Mouse (Mus musculus) cerebellum, adult 9-10 months (tissue): ENCODE results near the gene Oas1h.
"Not testable (repeated sequence)": the region's sequence is repeated elsewhere in the genome, so short reads cannot be mapped to it uniquely, and the experiment has no call there.

Experiments used
- DNase-seq: peaks from one replicate; pipeline ENCODE4 v3.0.0; 2022

Oas1h gene

DNA sequence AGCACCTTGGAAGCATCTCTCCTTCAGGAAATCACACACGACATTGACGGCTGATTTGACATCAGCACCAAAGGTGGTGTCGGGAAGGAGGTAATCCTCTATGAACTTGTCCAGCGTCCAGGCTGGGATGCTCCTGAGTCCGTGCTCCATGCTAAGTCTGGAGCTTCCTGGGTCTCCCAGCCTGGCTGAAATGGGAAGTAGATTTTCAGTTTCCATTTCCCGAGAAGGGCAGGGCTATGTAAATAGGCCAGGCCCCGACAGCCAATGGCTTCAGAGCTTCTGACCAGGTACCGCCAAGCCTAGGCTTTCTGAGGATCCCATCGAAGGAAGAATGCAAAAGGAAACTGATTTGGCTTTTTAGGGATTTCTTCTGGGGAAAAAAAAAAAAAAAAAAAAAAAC lies 26.2 kb downstream of the Oas1h start, which contains the start of gene Oas1g:
Oas1g (minus strand) TSS at position 201 of the 400 bp plus-strand sequence.
- DNase-seq: not testable (repeated sequence)

DNA sequence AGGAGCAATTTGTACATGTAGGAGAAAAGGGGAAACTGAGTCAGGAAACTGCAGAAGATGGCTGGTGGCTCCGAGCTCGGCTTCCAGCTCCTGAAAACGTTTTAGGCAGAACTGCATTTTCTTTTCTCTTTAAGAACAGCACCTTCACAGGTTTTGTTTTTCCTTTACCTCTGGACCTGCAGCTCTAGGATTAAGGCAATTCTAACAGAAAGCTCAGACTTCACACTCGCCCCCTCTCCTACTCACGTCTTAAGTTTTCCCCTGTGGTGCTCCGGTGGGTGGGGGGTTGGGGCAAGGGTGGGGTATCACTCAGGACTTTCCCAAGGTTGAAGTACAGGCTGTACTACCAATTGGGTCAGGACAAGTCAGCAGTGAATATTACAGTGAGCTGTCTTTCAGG lies 26.6 kb downstream of the Oas1h start:
- DNase-seq: no peak

DNA sequence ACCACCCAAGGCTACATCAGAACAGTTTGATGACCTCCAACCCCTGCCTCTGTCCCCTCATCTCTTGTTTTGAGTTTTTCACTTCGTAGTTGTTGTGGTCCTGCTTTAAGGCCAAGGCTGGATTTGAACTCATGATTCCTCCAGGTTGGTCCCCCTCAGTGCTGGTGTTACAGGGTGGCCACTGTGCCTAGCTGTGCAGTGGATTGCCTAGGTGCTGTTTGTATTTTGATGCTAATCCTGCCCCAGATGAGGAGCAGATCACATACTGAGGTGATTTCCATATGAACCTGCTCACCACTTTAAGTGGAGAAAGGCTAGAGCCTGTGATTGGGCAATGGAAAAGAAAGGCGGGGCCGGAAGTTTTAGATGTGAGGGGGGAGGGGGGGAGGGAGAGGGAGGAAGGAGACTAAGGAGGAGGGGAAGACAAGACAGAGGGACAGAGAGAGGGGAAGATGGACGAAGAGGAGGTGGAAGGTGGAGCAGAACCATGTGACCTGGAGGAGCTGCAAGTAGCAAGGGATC lies 27.1 kb downstream of the Oas1h start:
- DNase-seq: not testable (repeated sequence)

DNA sequence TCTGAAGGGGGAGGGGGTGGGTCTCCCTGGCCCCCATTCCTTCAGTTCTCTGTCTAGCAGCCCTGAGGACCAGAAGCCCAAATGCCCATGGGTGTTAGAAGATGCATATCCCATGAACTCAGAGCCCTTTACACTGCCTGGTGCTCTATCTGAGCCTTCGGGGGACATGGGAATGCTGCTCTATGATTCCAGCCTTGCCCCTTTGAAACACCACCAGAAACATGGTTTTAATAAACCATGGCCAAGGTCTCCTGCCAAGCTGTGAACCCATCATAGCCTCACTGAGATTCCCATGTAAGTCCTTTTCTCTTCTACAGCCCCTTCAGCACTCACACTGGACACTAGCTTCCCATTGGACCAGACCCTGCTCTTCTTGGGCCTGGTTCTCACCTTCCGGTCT lies 28.8 kb downstream of the Oas1h start:
- DNase-seq: no peak

DNA sequence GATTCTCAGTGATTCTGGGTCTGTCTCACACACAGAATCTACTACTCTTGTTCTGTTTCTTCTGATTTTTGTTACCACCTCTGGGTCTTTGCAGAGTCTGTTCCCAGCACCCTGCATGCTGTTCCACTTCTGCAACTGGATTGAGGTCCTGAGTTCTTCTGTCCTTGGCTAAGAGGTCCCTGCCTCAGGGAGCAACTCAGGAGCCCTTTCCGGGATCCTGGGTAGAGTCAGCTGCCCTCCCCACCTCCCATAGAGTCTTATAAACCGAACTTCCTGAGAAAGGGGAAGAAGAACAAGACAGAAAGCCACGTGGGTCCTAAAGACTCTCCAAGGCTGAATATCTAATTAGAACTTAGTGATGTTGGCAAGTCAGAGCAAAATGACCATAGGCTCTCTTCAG lies 29.8 kb downstream of the Oas1h start:
- no peak for DNase-seq

DNA sequence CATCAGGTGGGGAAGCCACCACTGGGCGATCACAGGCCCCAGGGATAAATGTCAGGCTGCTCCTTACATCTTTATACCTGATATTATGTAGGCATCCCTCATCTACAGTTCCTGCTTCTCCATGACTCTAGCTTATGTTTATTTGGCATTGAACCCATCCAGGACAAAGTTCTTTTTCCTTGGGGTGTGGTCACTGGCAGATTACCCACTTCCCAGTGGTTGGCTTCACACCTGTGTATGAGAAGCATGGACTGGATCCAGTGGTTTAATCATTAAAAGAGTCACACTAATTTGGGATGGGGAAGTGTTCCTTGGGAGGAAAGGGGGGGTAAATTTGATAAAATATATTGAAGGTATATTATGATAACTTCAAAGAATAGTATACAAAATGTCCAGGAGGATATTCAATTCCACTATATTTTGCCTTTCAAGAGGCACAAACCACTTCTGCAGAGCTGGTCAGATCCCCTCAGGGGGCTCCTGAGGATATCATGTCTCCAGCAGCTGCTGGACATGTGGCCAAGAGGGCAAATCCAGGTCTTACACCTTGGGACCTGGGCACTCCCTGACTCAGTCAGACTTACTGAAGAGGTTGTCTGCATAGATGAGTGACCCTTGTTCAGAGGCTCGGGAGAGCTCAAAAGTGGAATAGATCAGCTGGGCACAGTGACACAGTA lies 30.5 kb downstream of the Oas1h start:
- not testable (repeated sequence) for DNase-seq

DNA sequence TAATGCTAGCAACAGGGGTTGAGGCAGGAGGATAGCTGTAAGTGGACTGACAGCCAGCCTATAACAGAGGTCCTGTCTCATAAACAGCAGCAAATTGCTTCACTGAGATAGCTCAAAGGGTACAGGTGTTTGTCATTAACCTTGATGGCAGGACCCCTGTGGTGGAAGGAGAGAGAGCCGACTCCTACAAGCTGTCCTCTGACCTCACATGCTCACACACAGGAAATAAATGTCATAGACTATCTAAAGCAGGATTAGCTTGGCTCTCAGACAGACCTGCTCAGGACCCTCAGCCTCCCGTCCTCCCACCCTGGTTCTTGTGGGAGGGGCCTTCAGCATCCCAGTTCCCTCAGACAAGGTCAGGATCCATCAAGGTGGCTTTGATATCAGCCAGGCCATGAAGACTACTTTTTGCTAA lies 31.0 kb downstream of the Oas1h start:
- DNase-seq: no peak

DNA sequence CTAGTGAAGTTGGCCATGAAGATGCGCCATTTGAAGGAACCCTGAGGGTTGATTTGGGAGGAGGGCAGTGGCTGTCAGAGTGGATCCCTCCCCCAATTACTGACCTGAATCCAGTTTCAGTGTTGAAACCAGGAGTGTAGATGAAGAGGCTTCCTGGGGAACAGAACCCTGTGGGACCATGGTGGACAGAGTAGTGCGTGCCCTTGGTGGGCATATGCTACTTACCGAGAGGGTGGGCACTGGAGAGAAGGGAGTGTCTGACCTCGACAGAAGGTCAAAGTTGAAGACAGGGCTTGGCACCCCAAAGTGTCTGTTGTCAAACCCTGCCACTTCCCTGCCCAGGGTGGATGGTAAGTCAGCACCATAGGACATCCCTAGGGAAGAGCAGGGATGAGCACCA lies 32.6 kb downstream of the Oas1h start:
- DNase-seq: not testable (repeated sequence)

DNA sequence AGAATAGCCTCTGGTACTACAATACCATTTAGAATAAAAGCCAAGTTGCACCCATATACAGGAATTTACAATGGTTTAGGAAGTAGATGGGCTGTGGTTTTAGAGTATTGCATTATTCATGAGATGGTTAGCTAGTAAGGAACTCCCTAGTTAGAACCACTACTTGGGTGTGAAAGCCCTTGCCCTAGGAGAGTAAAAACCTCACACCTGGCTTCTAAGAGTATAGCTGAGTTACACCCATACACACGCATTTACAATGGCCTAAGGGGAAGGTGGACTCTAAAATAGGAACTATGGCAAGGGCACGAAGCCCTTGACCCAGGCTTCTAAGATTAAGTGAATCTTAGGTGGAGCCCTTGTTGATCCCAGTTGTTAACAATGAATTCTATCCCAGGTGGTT lies 33.5 kb downstream of the Oas1h start:
- not testable (repeated sequence) for DNase-seq

DNA sequence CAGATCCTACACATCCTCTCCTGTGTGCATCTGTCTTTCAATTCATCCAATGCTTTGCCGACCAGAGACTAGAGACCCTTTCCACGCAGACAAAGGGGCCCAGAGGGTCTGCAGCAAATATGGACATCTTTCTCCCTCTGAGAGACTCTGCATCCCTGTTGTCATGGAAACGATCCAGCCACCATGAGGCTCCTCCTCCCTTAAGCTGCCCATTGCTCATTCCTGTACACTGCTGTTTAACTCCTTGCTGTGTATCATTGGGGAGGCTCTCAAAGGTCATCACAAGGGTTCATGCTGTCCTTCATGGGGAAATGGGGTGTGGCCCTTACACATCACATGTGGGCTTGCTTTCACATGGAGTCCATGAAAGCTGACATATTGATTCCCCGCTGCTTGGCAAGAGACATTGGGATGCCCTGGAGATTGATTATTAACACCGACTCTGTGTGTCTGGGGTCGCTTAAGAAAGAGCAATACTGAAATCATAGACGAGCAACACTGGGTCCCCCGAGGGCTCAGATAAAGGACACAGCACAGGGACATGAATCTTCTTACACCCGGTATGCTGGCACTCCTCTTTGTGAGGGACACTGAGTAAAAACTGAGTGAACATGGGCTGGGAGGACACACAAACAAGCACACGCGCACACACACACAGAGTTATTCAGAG lies 34.1 kb downstream of the Oas1h start:
- no peak for DNase-seq

DNA sequence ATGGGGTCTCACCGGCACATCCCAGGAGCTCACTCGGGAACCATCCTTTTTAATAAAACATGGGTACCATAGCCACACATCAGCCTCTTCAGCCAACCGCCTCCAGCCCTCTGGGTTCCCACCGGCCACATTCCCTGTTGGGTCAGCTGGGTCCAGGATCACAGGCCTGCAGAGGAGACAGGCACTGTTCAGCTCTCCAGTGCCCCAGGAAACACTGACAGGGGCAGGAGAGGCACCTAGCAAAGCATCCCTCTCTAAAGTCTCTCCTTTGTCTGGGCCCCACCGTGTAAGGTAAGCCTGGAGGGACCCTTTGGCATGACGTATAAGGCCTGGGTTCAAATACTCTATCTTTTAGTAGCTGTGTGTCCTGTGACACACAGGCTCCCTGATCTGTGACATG lies 37.1 kb downstream of the Oas1h start:
- DNase-seq: no peak

DNA sequence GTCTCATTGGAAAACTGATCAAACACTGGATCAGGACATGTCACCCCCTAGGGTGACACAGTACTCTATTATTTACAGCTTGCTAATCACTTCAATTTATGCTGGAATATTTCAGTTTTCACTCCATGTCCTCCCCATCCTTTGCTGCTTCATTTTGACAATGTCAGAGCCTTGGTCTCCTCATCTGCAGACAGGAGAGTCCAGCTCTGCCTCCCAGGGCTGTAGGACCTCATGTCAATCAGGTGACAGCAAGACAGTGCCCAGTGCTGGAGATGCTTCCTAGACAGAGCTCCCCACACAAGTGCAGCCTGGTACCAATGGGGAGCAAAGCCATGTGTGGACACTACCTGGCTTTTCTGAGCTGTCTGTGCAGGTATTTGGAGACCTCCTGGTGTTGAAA lies 37.5 kb downstream of the Oas1h start:
- DNase-seq: no peak

DNA sequence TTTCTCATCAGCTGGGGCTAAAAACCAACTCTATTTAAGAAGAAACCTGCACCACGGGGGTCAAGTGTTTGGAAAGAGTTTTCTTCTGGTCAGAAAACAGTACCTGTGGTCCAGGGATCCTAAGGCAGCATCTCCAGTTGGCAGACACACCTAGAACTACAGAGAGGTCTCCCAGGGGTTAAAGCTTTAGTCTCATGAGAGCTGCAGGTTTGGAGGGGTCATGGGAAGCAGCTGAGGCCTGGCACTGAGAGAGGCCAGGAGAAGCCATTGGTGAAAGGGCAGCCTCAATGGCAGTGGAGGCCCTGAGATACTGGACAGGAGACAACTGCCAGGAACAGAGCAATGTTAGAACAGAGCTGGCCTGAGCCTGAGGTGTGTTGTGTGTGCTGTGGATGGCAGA lies 39.4 kb downstream of the Oas1h start:
- no peak for DNase-seq

DNA sequence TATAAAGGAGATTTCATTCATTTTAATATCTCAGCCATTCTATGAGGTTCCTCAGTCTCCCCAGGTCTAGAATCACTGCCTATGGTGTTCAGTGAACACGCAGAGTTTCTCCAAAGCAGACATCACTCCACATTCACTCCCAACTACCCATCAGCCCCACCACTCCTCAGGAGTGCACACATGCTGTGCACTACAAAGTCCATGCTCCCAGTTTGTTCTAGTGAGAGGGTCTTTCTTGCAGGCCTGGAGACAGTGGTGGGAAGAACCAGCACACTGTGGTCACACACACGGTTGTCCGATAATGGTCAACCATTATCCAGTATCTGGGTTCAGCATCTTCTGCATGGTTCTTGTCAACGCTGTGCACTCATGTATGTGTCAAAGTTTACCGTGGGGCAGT lies 40.8 kb downstream of the Oas1h start:
- no peak for DNase-seq

DNA sequence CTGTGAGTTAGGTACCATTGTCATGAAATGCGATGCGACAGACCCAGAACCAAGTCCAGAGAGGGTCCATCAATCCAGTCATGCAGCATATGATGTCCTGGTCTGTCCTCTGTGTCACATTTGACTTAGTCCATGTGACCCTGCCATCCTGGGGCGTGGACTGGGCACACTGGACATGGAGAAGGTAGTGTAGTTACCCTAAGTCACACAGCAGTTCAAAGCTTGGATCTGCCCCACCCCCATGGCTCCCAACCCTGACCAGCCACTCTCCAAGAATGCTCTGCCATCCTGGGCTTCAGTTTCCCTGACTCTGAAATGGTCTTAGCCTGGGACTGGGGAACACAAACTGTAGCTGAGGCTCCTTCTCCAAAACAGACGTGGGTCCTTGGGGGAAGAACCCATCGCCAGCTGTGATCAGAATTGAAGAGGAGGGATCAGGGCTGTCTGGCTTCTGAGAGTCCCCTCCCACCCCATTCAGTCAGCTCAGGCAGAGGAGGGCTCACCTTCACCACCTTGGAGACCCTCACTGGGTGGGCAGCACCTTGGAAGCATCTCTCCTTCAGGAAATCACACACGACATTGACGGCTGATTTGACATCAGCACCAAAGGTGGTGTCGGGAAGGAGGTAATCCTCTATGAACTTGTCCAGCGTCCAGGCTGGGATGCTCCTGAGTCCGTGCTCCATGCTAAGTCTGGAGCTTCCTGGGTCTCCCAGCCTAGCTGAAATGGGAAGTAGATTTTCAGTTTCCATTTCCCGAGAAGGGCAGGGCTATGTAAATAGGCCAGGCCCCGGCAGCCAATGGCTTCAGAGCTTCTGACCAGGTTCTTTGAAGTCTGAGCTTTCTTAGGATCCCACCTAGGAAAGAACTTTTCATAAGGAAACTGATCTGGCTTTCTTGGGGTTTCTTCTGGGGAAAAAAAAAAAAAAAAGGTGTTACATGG lies 45.8 kb downstream of the Oas1h start, which contains the start of gene Oas1a:
Oas1a (minus strand) TSS at position 731 of the 943 bp plus-strand sequence.
- DNase-seq: not testable (repeated sequence)

DNA sequence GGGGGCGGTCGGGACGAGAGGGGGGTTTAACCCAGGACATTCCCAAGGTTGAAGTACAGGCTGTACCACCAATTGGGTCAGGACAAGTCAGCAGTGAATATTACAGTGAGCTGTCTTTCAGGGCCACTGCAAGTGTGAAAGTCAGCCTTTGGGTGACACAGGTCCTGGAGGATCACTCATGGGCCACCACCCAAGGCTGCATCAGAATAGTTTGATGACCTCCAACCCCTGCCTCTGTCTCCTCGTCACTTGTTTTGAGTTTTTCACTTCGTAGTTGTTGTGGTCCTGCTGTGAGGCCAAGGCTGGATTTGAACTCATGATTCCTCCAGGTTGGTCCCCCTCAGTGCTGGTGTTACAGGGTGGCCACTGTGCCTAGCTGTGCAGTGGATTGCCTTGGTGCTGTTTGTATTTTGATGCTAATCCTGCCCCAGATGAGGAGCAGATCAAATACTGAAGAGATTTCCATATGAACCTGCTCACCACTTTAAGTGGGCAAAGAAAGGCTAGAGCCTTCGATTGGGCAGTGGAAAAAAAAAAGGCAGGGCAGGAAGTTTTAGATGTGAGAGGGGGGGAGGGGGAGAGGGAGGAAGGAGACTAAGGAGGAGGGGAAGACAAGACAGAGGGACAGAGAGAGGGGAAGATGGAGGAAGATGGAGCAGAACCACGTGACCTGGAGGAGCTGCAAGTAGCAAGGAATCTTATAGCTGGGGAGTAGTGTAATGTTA lies 47.1 kb downstream of the Oas1h start:
- no peak for DNase-seq

DNA sequence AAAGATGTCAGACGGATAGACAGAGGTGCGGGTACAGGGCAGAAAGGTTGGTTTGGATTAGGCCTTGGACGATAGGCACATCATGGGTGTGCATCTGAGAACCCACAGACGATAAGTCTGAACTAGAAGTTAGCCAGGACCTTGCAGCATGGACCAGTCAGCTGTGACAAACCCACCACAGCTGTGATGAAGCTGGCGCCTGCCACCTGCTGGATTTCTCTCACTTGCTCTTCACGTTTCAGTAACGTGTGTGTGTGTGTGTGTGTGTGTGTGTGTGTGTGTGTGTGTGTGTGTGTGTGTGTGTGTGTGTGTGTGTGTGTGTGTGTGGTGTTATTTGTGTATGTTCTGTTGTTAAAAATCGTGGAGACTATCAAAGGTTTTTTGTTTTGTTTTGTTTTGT lies 53.0 kb downstream of the Oas1h start, which contains the start of gene Oas1d:
Oas1d (plus strand) TSS at position 333 of the 400 bp plus-strand sequence.
- not testable (repeated sequence) for DNase-seq

DNA sequence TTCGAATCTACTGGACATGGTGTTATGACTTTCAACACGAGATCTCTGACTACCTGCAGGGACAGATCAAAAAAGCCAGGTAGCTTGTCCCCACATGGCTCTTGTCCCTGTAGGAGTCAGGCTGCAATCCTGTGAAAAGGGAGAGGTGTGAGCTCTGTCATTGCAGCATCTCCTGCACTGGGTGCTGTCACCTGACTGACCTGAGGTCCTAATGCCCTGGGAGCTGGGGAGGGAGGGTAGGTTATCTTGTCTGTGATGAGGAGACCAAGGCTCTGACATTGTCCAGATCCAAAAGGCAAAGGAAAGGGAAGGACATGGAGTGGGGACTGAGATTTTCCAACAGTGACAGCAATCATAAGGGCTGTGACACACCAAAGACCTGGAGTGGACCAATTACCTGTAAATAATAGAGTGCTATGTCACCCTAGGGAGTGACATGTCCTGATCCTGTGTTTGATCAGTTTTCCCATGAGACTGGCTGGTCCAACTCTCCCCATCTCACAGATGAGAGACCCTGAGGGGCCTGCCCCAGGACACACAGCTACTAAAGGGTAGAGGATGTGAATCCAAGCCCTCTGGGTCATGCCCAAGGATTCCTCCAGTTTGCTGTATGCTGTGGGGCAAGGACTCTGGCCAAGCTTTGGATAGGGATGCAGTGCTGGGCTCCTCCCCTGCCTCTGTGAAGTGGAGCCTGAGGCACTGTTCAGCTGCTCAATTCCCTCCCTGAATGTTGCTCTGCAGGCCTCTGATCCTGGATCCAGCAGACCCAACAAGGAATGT lies 58.1 kb downstream of the Oas1h start:
- DNase-seq: not testable (repeated sequence)

DNA sequence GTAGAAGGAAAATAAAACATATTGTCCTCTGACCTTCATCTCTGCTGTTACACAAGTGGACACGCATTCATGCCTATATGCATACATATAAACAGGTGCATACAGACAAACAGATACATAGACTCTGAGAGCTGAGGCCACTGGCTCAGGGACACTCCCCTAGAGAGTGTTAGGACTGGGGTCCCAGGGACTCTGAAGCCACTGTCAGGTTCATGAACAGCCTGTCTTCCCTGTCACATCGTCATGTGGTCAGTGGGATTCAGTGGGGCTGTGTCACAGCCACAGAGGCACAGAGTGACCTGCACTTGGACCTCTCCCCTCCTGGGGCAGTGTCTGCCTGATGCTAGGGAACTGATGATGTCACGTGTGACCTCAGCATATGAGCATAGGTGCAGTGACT lies 59.1 kb downstream of the Oas1h start:
- DNase-seq: no peak
